Mouse (Mus musculus) olfactory bulb, adult 2 months (tissue): ENCODE data around the gene Gcm2.

Experiments
- CTCF ChIP-seq: fragments of 200-500 bp; IDR thresholded peaks from 2 replicates; pipeline ENCODE4 v1.5.1; 2012; ENCODE audit warnings: low read depth, mild to moderate bottlenecking, low read length, moderate library complexity; ENCODE audit not compliant: insufficient read depth
- POLR2A ChIP-seq: fragments of 200-500 bp; IDR thresholded peaks from 2 replicates; pipeline ENCODE4 v1.6.1; 2012; ENCODE audit warnings: mild to moderate bottlenecking, low read depth, low read length, moderate library complexity; ENCODE audit not compliant: insufficient read depth

GRCm38 (mm10) chr13:41071617-41072016 lies 39.2 kb downstream of the Gcm2 start:
- TF ChIP-seq CTCF: no peak
- no peak for TF ChIP-seq POLR2A
